Comparison of ENCODE assay signal across 18 mouse cellular contexts in genomic region chr15:24348975-24349560, GRCm38 (mm10).
DNase-seq lines count a peak whose midpoint lies in the region; ATAC-seq lines count a peak whose summit lies in the region.
"Had no signal": no experiment of that assay in that cellular context is flagged by ENCODE, and none has a peak within 500 bp of the region (broad histone marks: within the 10 kb centered on the region; RNA-seq: fewer than 3 reads in every experiment).

No protein-coding gene starts in this region.

- no peak overlapping the region for H3K27ac ChIP-seq in hindbrain, embryonic 12.5 days
- H3K27ac ChIP-seq in hindbrain, embryonic 10.5 days = no peak overlapping the region
- H3K27ac ChIP-seq in neural tube, embryonic 11.5 days (ENCODE audit: low read depth, low read length) = no peak overlapping the region
- H3K27ac ChIP-seq in neural tube, embryonic 15.5 days (replicated peaks) = no peak overlapping the region
- H3K27ac ChIP-seq in hindbrain, embryonic 14.5 days = no peak overlapping the region
- no peak overlapping the region for H3K27ac ChIP-seq in neural tube, embryonic 13.5 days (replicated peaks)
- H3K27ac ChIP-seq: embryonic facial prominence, embryonic 12.5 days; heart, embryonic 13.5 days had no signal

- H3K4me2 ChIP-seq in hindbrain, embryonic 12.5 days (replicated peaks) = no peak overlapping the region
- H3K4me2 ChIP-seq in neural tube, embryonic 11.5 days (ENCODE audit: low read depth) = no peak overlapping the region
- H3K4me2 ChIP-seq in neural tube, embryonic 15.5 days = no peak overlapping the region
- no peak overlapping the region for H3K4me2 ChIP-seq in hindbrain, embryonic 14.5 days (replicated peaks)
- H3K4me2 ChIP-seq in neural tube, embryonic 13.5 days = no peak overlapping the region
- H3K4me2 ChIP-seq: embryonic facial prominence, embryonic 12.5 days; heart, embryonic 13.5 days had no signal

- no peaks in the 10 kb centered on the region for H3K9me3 ChIP-seq in hindbrain, embryonic 12.5 days (replicated peaks)
- 0 out of 2 replicates have a peak, but pooled peaks cover 2% of the 10 kb centered on the region for H3K9me3 ChIP-seq in hindbrain, embryonic 10.5 days
- no peaks in the 10 kb centered on the region for H3K9me3 ChIP-seq in neural tube, embryonic 11.5 days (ENCODE audit: control insufficient read depth, low read length)
- no peaks in the 10 kb centered on the region for H3K9me3 ChIP-seq in neural tube, embryonic 15.5 days (replicated peaks)
- H3K9me3 ChIP-seq in hindbrain, embryonic 14.5 days (ENCODE audit: control insufficient read depth, low read length) = no peaks in the 10 kb centered on the region
- H3K9me3 ChIP-seq in neural tube, embryonic 13.5 days = no peaks in the 10 kb centered on the region
- H3K9me3 ChIP-seq: embryonic facial prominence, embryonic 12.5 days; heart, embryonic 13.5 days had no signal

- H3K27me3 ChIP-seq in hindbrain, embryonic 12.5 days = no peaks in the 10 kb centered on the region
- H3K27me3 ChIP-seq in hindbrain, embryonic 10.5 days (ENCODE audit: insufficient read depth, poor library complexity, severe bottlenecking) = no peaks in the 10 kb centered on the region
- H3K27me3 ChIP-seq in neural tube, embryonic 11.5 days (ENCODE audit: control insufficient read depth, insufficient read depth, low read length) = no peaks in the 10 kb centered on the region
- no peaks in the 10 kb centered on the region for H3K27me3 ChIP-seq in neural tube, embryonic 15.5 days (replicated peaks)
- no peaks in the 10 kb centered on the region for H3K27me3 ChIP-seq in hindbrain, embryonic 14.5 days (ENCODE audit: control insufficient read depth, insufficient read depth, low read length)
- H3K27me3 ChIP-seq in neural tube, embryonic 13.5 days = no peaks in the 10 kb centered on the region
- H3K27me3 ChIP-seq: embryonic facial prominence, embryonic 12.5 days; heart, embryonic 13.5 days had no signal

- H3K36me3 ChIP-seq in hindbrain, embryonic 12.5 days = no peaks in the 10 kb centered on the region
- no peaks in the 10 kb centered on the region for H3K36me3 ChIP-seq in hindbrain, embryonic 10.5 days
- H3K36me3 ChIP-seq in neural tube, embryonic 11.5 days (ENCODE audit: control insufficient read depth, insufficient read depth, low read length) = no peaks in the 10 kb centered on the region
- H3K36me3 ChIP-seq in neural tube, embryonic 15.5 days = no peaks in the 10 kb centered on the region
- no peaks in the 10 kb centered on the region for H3K36me3 ChIP-seq in hindbrain, embryonic 14.5 days (replicated peaks; ENCODE audit: control insufficient read depth, insufficient read depth)
- no peaks in the 10 kb centered on the region for H3K36me3 ChIP-seq in neural tube, embryonic 13.5 days
- H3K36me3 ChIP-seq: embryonic facial prominence, embryonic 12.5 days; heart, embryonic 13.5 days had no signal

- H3K4me3 ChIP-seq in hindbrain, embryonic 12.5 days = no peak overlapping the region
- H3K4me3 ChIP-seq in hindbrain, embryonic 10.5 days = no peak overlapping the region
- no peak overlapping the region for H3K4me3 ChIP-seq in neural tube, embryonic 11.5 days (ENCODE audit: low read depth, low read length)
- no peak overlapping the region for H3K4me3 ChIP-seq in neural tube, embryonic 15.5 days (replicated peaks)
- no peak overlapping the region for H3K4me3 ChIP-seq in hindbrain, embryonic 14.5 days (replicated peaks; ENCODE audit: low read length)
- no peak overlapping the region for H3K4me3 ChIP-seq in neural tube, embryonic 13.5 days
- H3K4me3 ChIP-seq: embryonic facial prominence, embryonic 12.5 days; heart, embryonic 13.5 days had no signal

- no peak overlapping the region for H3K9ac ChIP-seq in hindbrain, embryonic 12.5 days
- H3K9ac ChIP-seq in neural tube, embryonic 11.5 days (ENCODE audit: low read length) = no peak overlapping the region
- no peak overlapping the region for H3K9ac ChIP-seq in neural tube, embryonic 15.5 days (replicated peaks)
- H3K9ac ChIP-seq in hindbrain, embryonic 14.5 days = no peak overlapping the region
- H3K9ac ChIP-seq in neural tube, embryonic 13.5 days = no peak overlapping the region
- H3K9ac ChIP-seq: embryonic facial prominence, embryonic 12.5 days; heart, embryonic 13.5 days had no signal

- H3K4me1 ChIP-seq in hindbrain, embryonic 12.5 days = no peaks in the 10 kb centered on the region
- no peaks in the 10 kb centered on the region for H3K4me1 ChIP-seq in hindbrain, embryonic 10.5 days (replicated peaks)
- no peaks in the 10 kb centered on the region for H3K4me1 ChIP-seq in neural tube, embryonic 11.5 days (ENCODE audit: control insufficient read depth, insufficient read depth, low read length)
- H3K4me1 ChIP-seq in neural tube, embryonic 15.5 days = no peaks in the 10 kb centered on the region
- H3K4me1 ChIP-seq in hindbrain, embryonic 14.5 days (replicated peaks; ENCODE audit: control insufficient read depth, insufficient read depth, low read length) = no peaks in the 10 kb centered on the region
- H3K4me1 ChIP-seq in neural tube, embryonic 13.5 days (replicated peaks) = no peaks in the 10 kb centered on the region
- H3K4me1 ChIP-seq: embryonic facial prominence, embryonic 12.5 days; heart, embryonic 13.5 days had no signal

- WGBS in hindbrain, embryonic 12.5 days = 55% methylated on average over 1 of the region's 1 CpGs
- WGBS in hindbrain, embryonic 10.5 days = 84% methylated on average over 1 of the region's 1 CpGs
- 89% methylated on average over 1 of the region's 1 CpGs for WGBS in neural tube, embryonic 11.5 days
- 44% methylated on average over 1 of the region's 1 CpGs for WGBS in neural tube, embryonic 15.5 days
- 44% methylated on average over 1 of the region's 1 CpGs for WGBS in hindbrain, embryonic 14.5 days
- WGBS in neural tube, embryonic 13.5 days = 58% methylated on average over 1 of the region's 1 CpGs

- DNase-seq in hindbrain, embryonic 10.5 days (ENCODE audit: low spot score) = no peak
- DNase-seq in neural tube, embryonic 11.5 days (ENCODE audit: low spot score) = no peak
- DNase-seq in hindbrain, embryonic 14.5 days (ENCODE audit: low spot score) = peak; percentile 48
- DNase-seq in urinary bladder, postnatal 25 days (ENCODE audit: low spot score) = no peak
- DNase-seq: adrenal gland, adult 8-10 months; adrenal gland, postnatal 36 days; cerebellum, adult 11-12 months; cerebellum, adult 9-10 months; cerebellum, postnatal 25 days; gastrocnemius, postnatal 36 days; heart, adult 11 months; heart, postnatal 36 days had no signal

- ATAC-seq in hindbrain, embryonic 12.5 days (ENCODE audit: low FRiP score) = peak; percentile 89
- peak; percentile 31; the same call in 1 of the 2 replicates for ATAC-seq in neural tube, embryonic 11.5 days (ENCODE audit: insufficient read depth, low FRiP score, low TSS enrichment)
- no peak for ATAC-seq in neural tube, embryonic 15.5 days (ENCODE audit: low FRiP score)
- peak; percentile 59; the same call in 1 of the 2 replicates for ATAC-seq in hindbrain, embryonic 14.5 days (ENCODE audit: low FRiP score)
- ATAC-seq in neural tube, embryonic 13.5 days (ENCODE audit: low read depth) = peak; percentile 90
- no peak for ATAC-seq in cerebellum, adult (ENCODE audit: insufficient number of reproducible peaks, low FRiP score, low TSS enrichment)

Comparison
In these comparisons a context has a peak if more than half of its experiments do, and no peak if none do; other contexts are left out.
1. ATAC-seq: peak in hindbrain, embryonic 12.5 days (single experiment), neural tube, embryonic 11.5 days (single experiment), hindbrain, embryonic 14.5 days (single experiment) and neural tube, embryonic 13.5 days (single experiment); none in neural tube, embryonic 15.5 days (single experiment) and cerebellum, adult (single experiment).